Mouse (Mus musculus): ENCODE data around the gene Fndc1.
A peak's percentile ranks its signal among the peaks of the same experiment; 100 is the strongest.

The Fndc1 gene

GRCm38 (mm10) chr17:7826819-7827515 is at the start of gene Fndc1:
TSS of gene Fndc1 (minus strand) at chr17:7827302.
- no peak for DNase-seq (ENCODE audit: low read depth, low spot score)

GRCm38 (mm10) chr17:7876541-7876940 is 49.4 kb upstream of the Fndc1 start:
- no peak for DNase-seq (ENCODE audit: low read depth, low spot score)

GRCm38 (mm10) chr17:7875941-7876461 is 48.9 kb upstream of the Fndc1 start:
- no peak for DNase-seq (ENCODE audit: low read depth, low spot score)

GRCm38 (mm10) chr17:7874776-7875531 is 47.9 kb upstream of the Fndc1 start:
- no peak for DNase-seq (ENCODE audit: low read depth, low spot score)

GRCm38 (mm10) chr17:7873382-7873781 is 46.3 kb upstream of the Fndc1 start:
- no peak for DNase-seq (ENCODE audit: low read depth, low spot score)

- no peak for DNase-seq (ENCODE audit: low read depth, low spot score)
Observed at GRCm38 (mm10) chr17:7871800-7872199, 44.7 kb upstream of the Fndc1 start.

- DNase-seq (ENCODE audit: low read depth, low spot score), result no peak
Observed at GRCm38 (mm10) chr17:7870862-7871605, 43.9 kb upstream of the Fndc1 start.

GRCm38 (mm10) chr17:7869114-7869513 is 42.0 kb upstream of the Fndc1 start:
- no peak for DNase-seq (ENCODE audit: low read depth, low spot score)

- DNase-seq (ENCODE audit: low read depth, low spot score), result peak; percentile 74
Observed at GRCm38 (mm10) chr17:7868631-7869030, 41.5 kb upstream of the Fndc1 start.

GRCm38 (mm10) chr17:7864740-7865139 is 37.6 kb upstream of the Fndc1 start:
- peak; percentile 69 for DNase-seq (ENCODE audit: low read depth, low spot score)

- DNase-seq (ENCODE audit: low read depth, low spot score), result peak; percentile 78
Observed at GRCm38 (mm10) chr17:7863745-7864144, 36.6 kb upstream of the Fndc1 start.

- no peak for DNase-seq (ENCODE audit: low read depth, low spot score)
Observed at GRCm38 (mm10) chr17:7860845-7861360, 33.8 kb upstream of the Fndc1 start.

GRCm38 (mm10) chr17:7857658-7858057 is 30.6 kb upstream of the Fndc1 start:
- DNase-seq (ENCODE audit: low read depth, low spot score), result no peak

GRCm38 (mm10) chr17:7855851-7856250 is 28.7 kb upstream of the Fndc1 start:
- DNase-seq (ENCODE audit: low read depth, low spot score), result no peak

- DNase-seq (ENCODE audit: low read depth, low spot score), result no peak
Observed at GRCm38 (mm10) chr17:7851979-7852378, 24.9 kb upstream of the Fndc1 start.

- no peak for DNase-seq (ENCODE audit: low read depth, low spot score)
Observed at GRCm38 (mm10) chr17:7851527-7851926, 24.4 kb upstream of the Fndc1 start.

GRCm38 (mm10) chr17:7850246-7850645 is 23.1 kb upstream of the Fndc1 start:
- peak; percentile 20 for DNase-seq (ENCODE audit: low read depth, low spot score)

GRCm38 (mm10) chr17:7840505-7841290 is 13.6 kb upstream of the Fndc1 start:
- no peak for DNase-seq (ENCODE audit: low read depth, low spot score)

GRCm38 (mm10) chr17:7827586-7827985 is 484 bp upstream of the Fndc1 start:
- DNase-seq (ENCODE audit: low read depth, low spot score), result no peak

GRCm38 (mm10) chr17:7825416-7825815 is 1.7 kb downstream of the Fndc1 start:
- no peak for DNase-seq (ENCODE audit: low read depth, low spot score)

- peak; percentile 66 for DNase-seq (ENCODE audit: low read depth, low spot score)
Observed at GRCm38 (mm10) chr17:7821553-7822186, 5.4 kb downstream of the Fndc1 start.

Measured in 3T3-L1 (cell line).